Mouse (Mus musculus) erythroblast, embryonic 14.5 days (primary cell): ENCODE results near the gene Il12a.

Experiments used
- GATA1 ChIP-seq: IDR thresholded peaks from 2 replicates; pipeline ENCODE4 v1.6.1; 2012; ENCODE audit warnings: low read length, inconsistent platforms, mixed read lengths
- TAL1 ChIP-seq: IDR thresholded peaks from 3 replicates; pipeline ENCODE4 v1.6.1; 2012; ENCODE audit warnings: low read length, inconsistent platforms, mixed read lengths

DNA sequence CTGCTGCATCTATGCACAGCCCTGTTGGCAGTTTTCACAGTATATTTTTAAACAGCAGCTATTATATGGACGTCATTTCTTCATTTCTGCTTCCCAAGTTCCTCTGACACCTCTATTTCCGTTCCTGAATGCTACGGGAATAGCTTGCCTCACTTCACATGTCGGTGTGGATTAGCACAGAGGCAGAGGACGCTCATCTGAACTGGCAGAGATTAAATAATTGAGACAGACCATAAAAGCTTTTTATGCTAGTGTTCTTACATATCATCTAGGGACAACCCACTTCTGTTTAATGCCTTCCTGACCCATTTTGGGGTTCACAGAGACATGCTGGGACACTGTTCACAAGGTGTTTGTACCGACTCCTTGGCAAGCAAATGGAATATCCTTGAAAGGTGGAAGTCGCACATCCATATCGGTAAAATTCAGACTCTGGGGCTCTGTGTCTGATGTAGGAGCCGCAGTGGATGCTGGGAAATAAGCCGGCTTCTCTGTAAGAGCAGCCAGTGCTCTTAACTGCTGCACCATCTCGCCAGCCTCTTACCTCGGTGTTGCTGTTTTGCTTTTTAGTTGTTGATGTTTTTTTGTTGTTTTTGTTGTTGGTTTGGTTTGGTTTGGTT is 15.1 kb upstream of the Il12a start:
- no peak for TF ChIP-seq GATA1
- TF ChIP-seq TAL1 = no peak
